Mouse (Mus musculus) heart, embryonic 13.5 days (tissue): Measurements from ENCODE around the gene Ppp3ca. TPM values are rescaled to one million over a fixed set of nuclear protein-coding genes. Genes with fewer than 3 reads are reported as not detected.

Experiments
- ATAC-seq: fragments of 200-750 bp; cut with Nextera tagmentation; 2 replicates; pipeline ENCODE4 v1.8.0; 2017; ENCODE audit warnings: moderate TSS enrichment; ENCODE audit not compliant: insufficient number of reproducible peaks, low FRiP score, low TSS enrichment; ENCODE audit errors: extremely low read depth
- H3K27ac ChIP-seq: fragments of 300-500 bp; sonication (generic); replicated peaks from 2 replicates; pipeline ENCODE4 v1.5.1; 2015; ENCODE audit warnings: moderate library complexity, mild to moderate bottlenecking, inconsistent platforms
- H3K27me3 ChIP-seq: fragments of 300-500 bp; sonication (generic); replicated peaks from 2 replicates; pipeline ENCODE4 v1.6.1; 2015; ENCODE audit warnings: mild to moderate bottlenecking, inconsistent platforms
- H3K36me3 ChIP-seq: fragments of 300-500 bp; sonication (generic); 2 replicates; pipeline ENCODE4 v1.6.1; 2015; ENCODE audit warnings: mild to moderate bottlenecking, inconsistent platforms
- H3K4me1 ChIP-seq: fragments of 300-500 bp; sonication (generic); 2 replicates; pipeline ENCODE4 v1.6.1; 2015; ENCODE audit warnings: inconsistent platforms
- H3K4me2 ChIP-seq: fragments of 300-500 bp; sonication (generic); 2 replicates; pipeline ENCODE4 v1.6.1; 2015; ENCODE audit warnings: inconsistent platforms, mild to moderate bottlenecking, moderate library complexity
- H3K4me3 ChIP-seq: fragments of 300-500 bp; sonication (generic); 2 replicates; pipeline ENCODE4 v1.5.1; 2015; ENCODE audit warnings: moderate library complexity, mild to moderate bottlenecking, inconsistent platforms
- H3K9ac ChIP-seq: fragments of 300-500 bp; sonication (generic); 2 replicates; pipeline ENCODE4 v1.6.1; 2015; ENCODE audit warnings: inconsistent platforms, mild to moderate bottlenecking, moderate library complexity
- H3K9me3 ChIP-seq: fragments of 300-500 bp; sonication (generic); 2 replicates; pipeline ENCODE4 v1.6.1; 2016; ENCODE audit warnings: inconsistent platforms
- WGBS: fragments of 180-500 bp; shearing (Covaris S2); methylation state at CpG from one replicate; pipeline ENCODE4 v1.1.7; 2015; ENCODE audit warnings: mixed read lengths; 5-methylcytosine and 5-hydroxymethylcytosine counted together
- microRNA-seq: library from miRNA; unstranded; fragments of <30 nt; microRNA quantifications from one replicate; pipeline ENCODE4, GENCODE M21; 2016
- polyA plus RNA-seq: library from polyadenylated mRNA; unstranded; fragments of >200 nt; fragmentation: Nextera tagmentation; extraction: Ambion mirVana; gene quantifications from 2 replicates; pipeline ENCODE4 v1.2.1, GENCODE M21; 2015

Gene Ppp3ca
- polyA plus RNA-seq, 1 experiment from 2014 or later: 44.2 TPM

- Histone ChIP-seq H3K4me2 (no peak overlapping the region), H3K27me3 (no peaks in the 10 kb centered on the region), H3K27ac (no peak overlapping the region), H3K9ac (no peak overlapping the region), H3K4me1 (no peaks in the 10 kb centered on the region), H3K9me3 (no peaks in the 10 kb centered on the region), H3K4me3 (no peak overlapping the region), H3K36me3 (no peaks in the 10 kb centered on the region)
- WGBS: 51% methylated on average over 1 of the region's 1 CpGs
- ATAC-seq: no peak
These were observed 307.9 kb downstream of the Ppp3ca start for GRCm38 (mm10) chr3:136977859-136978258.

DNA sequence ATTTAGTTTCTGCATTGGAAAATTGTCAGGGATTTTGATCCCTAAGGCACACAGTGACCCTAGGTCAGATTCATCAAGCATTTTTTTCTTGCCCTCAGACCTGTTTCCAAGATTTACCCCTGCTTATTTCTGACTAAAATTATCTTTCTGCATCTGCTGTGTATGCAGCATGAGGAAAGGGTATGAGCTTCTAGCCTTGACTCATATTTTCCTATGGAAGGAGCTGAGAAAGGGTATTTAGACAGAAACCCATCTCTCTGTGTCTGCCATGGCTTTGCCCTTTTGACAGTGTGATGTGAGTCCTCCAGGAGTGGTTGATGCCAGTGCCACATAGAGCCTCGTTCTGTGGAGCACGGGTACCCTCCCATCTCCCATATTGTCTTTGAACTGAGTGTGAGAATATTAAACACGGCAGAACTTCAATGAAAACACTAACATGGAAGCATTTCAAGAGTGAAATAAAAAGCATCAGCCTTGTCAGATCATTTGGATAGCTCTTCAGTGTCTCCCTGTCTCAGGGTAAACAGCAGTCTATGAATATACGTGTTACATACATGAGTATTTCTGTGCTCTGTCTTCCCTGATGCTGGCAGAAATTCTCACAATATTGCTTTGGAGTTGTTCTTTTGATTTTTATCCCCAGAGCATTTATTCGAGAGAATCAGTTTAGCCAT, 311.1 kb downstream of the Ppp3ca start:
- no peak for ATAC-seq
- no peaks in the 10 kb centered on the region for H3K36me3 ChIP-seq
- H3K27ac ChIP-seq: no peak overlapping the region
- no peaks in the 10 kb centered on the region for H3K27me3 ChIP-seq
- H3K4me2 ChIP-seq: no peak overlapping the region
- no peak overlapping the region for H3K4me3 ChIP-seq
- 73% methylated on average over 5 of the region's 5 CpGs for WGBS
- H3K4me1 ChIP-seq: no peaks in the 10 kb centered on the region
- no peak overlapping the region for H3K9ac ChIP-seq
- H3K9me3 ChIP-seq: no peaks in the 10 kb centered on the region

DNA sequence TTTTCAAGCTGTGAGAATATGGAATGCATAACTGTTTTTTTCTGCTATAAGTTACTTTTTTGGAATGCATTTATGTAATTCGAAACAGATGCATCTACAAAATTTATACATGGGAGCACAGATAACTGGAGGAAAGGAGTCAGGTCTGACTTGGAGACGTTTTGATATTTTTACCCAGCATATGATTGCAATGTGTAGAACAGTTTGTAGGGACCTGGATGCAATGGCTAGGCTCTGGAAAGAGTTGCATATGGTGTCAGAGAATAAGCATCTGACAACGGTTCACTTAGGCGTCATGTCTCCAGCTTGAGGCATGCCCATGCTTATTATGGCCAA, 311.6 kb downstream of the Ppp3ca start:
- H3K9ac ChIP-seq: no peak overlapping the region
- no peaks in the 10 kb centered on the region for H3K27me3 ChIP-seq
- no peak for ATAC-seq
- H3K4me1 ChIP-seq: no peaks in the 10 kb centered on the region
- H3K4me2 ChIP-seq: no peak overlapping the region
- H3K27ac ChIP-seq: no peak overlapping the region
- H3K9me3 ChIP-seq: no peaks in the 10 kb centered on the region
- H3K36me3 ChIP-seq: no peaks in the 10 kb centered on the region
- H3K4me3 ChIP-seq: no peak overlapping the region
- WGBS: 69% methylated on average over 4 of the region's 4 CpGs

GRCm38 (mm10) chr3:136982021-136982420, 312.1 kb downstream of the Ppp3ca start:
- Histone ChIP-seq H3K4me1 (no peaks in the 10 kb centered on the region), H3K27ac (no peak overlapping the region), H3K4me2 (no peak overlapping the region), H3K27me3 (no peaks in the 10 kb centered on the region), H3K36me3 (no peaks in the 10 kb centered on the region), H3K4me3 (no peak overlapping the region), H3K9me3 (no peaks in the 10 kb centered on the region), H3K9ac (no peak overlapping the region)
- 78% methylated on average over 11 of the region's 11 CpGs for WGBS
- ATAC-seq: no peak

- ATAC-seq: no peak
- Histone ChIP-seq H3K4me1 (no peaks in the 10 kb centered on the region), H3K27me3 (no peaks in the 10 kb centered on the region), H3K36me3 (no peaks in the 10 kb centered on the region), H3K4me2 (no peak overlapping the region), H3K4me3 (no peak overlapping the region), H3K27ac (no peak overlapping the region), H3K9me3 (no peaks in the 10 kb centered on the region), H3K9ac (no peak overlapping the region)
- 69% methylated on average over 3 of the region's 3 CpGs for WGBS
These were observed 316.4 kb downstream of the Ppp3ca start for GRCm38 (mm10) chr3:136986096-136986881.

Small RNAs within 50 kb of the gene (microRNA-seq; reads per million reads assigned to microRNA genes)
- not detected for gene Gm44327
